28 mouse cellular contexts compared by ENCODE assay signal in the genomic region with DNA sequence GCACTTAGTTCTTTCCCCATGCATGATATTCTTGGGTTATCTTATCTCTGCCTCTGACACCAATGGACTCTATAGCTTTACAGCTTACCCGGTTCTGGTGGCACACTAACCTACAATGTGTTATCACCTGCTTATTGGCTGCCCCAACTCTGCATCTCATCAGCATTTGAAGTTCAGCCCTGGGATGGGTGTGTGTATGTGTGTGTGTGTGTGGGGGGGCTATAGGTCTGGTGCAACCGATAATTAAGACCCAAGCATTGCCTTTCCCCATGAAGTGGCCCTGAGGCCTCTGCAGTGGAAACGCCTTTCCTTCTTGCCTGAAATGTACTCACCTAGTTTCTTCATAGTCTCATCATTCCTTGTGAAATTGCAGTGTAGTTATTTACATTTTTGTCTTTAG. TPM values are rescaled to one million over a fixed set of nuclear protein-coding genes. Genes with fewer than 3 reads are reported as not detected.
DNase-seq lines count a peak whose midpoint lies in the region; ATAC-seq and TF ChIP-seq lines count a peak whose summit lies in the region.
"Had no signal": no experiment of that assay in that cellular context is flagged by ENCODE, and none has a peak within 500 bp of the region (broad histone marks: within the 10 kb centered on the region; RNA-seq: fewer than 3 reads in every experiment).

No protein-coding gene starts in this region.

- 0 out of 2 replicates have a peak, but pooled peaks have one; percentile 22 for ATAC-seq in G1E (ENCODE audit: extremely low read depth, insufficient number of reproducible peaks, low FRiP score, poor library complexity, severe bottlenecking)
- ATAC-seq in liver, embryonic 12.5 days: peak; percentile 53
- ATAC-seq in liver, embryonic 15.5 days (ENCODE audit: insufficient read depth): peak; percentile 38
- ATAC-seq in megakaryocyte-erythroid progenitor cell, adult 5-6 weeks (replicated peaks; ENCODE audit: low FRiP score, low TSS enrichment, poor library complexity, severe bottlenecking): no peak
- ATAC-seq: CD4-positive, CD25-positive, alpha-beta regulatory T cell, adult 4 months; forebrain, embryonic 14.5 days; forebrain, postnatal 0 days; hindbrain, postnatal 0 days; inflammation-experienced regulatory T-cells, adult 6 months had no signal

- H3K4me1 ChIP-seq in G1E (ENCODE audit: insufficient read depth, low read depth, low read length) (peaks cover 66% of the 10 kb centered on the region), MEL (ENCODE audit: control insufficient read depth in 1 of 2, insufficient read depth in 2 of 2, low read length in 2 of 2) (peaks cover 22 to 34% of the 10 kb centered on the region in 2 experiments)
- peaks cover 51% of the 10 kb centered on the region for H3K4me1 ChIP-seq in liver, embryonic 12.5 days
- peaks cover 51% of the 10 kb centered on the region for H3K4me1 ChIP-seq in liver, embryonic 15.5 days (replicated peaks)
- H3K4me1 ChIP-seq: embryonic facial prominence, embryonic 10.5 days had no signal

- H3K36me3 ChIP-seq in G1E (replicated peaks) (no peaks in the 10 kb centered on the region), MEL (ENCODE audit: control insufficient read depth in 1 of 2, insufficient read depth in 2 of 2, low read length in 2 of 2) (peaks cover 0 to 31% of the 10 kb centered on the region in 2 experiments; a peak in 2 of 4 replicates)
- no peaks in the 10 kb centered on the region for H3K36me3 ChIP-seq in liver, embryonic 12.5 days
- H3K36me3 ChIP-seq in liver, embryonic 15.5 days (replicated peaks): no peaks in the 10 kb centered on the region
- H3K36me3 ChIP-seq: embryonic facial prominence, embryonic 10.5 days; embryonic facial prominence, embryonic 13.5 days; heart, embryonic 12.5 days; heart, embryonic 15.5 days had no signal

- peak overlapping the region; percentile 75 for H3K27ac ChIP-seq in MEL (ENCODE audit: control insufficient read depth, low read depth, low read length)
- H3K27ac ChIP-seq in liver, embryonic 12.5 days: peak overlapping the region; percentile 65
- H3K27ac ChIP-seq in liver, embryonic 15.5 days (replicated peaks): peak overlapping the region; percentile 60
- H3K27ac ChIP-seq: embryonic facial prominence, embryonic 10.5 days; embryonic facial prominence, embryonic 13.5 days; heart, embryonic 15.5 days; hindbrain, embryonic 14.5 days; hindbrain, postnatal 0 days had no signal

- H3K9me3 ChIP-seq in G1E (replicated peaks) (no peaks in the 10 kb centered on the region), MEL (replicated peaks; ENCODE audit: insufficient read depth, low read length) (no peaks in the 10 kb centered on the region)
- H3K9me3 ChIP-seq in liver, embryonic 12.5 days (replicated peaks): no peaks in the 10 kb centered on the region
- no peaks in the 10 kb centered on the region for H3K9me3 ChIP-seq in liver, embryonic 15.5 days (replicated peaks)
- H3K9me3 ChIP-seq: embryonic facial prominence, embryonic 10.5 days; embryonic facial prominence, embryonic 13.5 days; heart, embryonic 12.5 days; heart, embryonic 15.5 days had no signal

- 53% methylated on average over 3 of the region's 3 CpGs for WGBS in liver, embryonic 12.5 days (ENCODE audit: insufficient replicate concordance)
- 42% methylated on average over 3 of the region's 3 CpGs for WGBS in liver, embryonic 15.5 days (ENCODE audit: insufficient replicate concordance)

- DNase-seq in G1E (ENCODE audit: low spot score): peak; percentile 11
- peak; percentile 32 for DNase-seq in MEL (ENCODE audit: low read depth, low spot score)
- no peak for DNase-seq in spleen, postnatal 36 days (ENCODE audit: low spot score in 2 of 2)
- no peak for DNase-seq in urinary bladder, postnatal 4 days (ENCODE audit: low spot score in 2 of 2)
- DNase-seq: adrenal gland, adult 2 months; adrenal gland, postnatal 14 days; cerebellum, adult 11 months; cerebellum, adult 2 months; cerebellum, adult 9-11 months; cerebellum, postnatal 25 days; embryo, embryonic 11 days; forebrain, postnatal 0 days; gastrocnemius, postnatal 25 days; heart, adult 18-20 months; heart, postnatal 10 days; heart, postnatal 36 days had no signal

- H3K27me3 ChIP-seq in G1E (ENCODE audit: insufficient read depth, low read length) (no peaks in the 10 kb centered on the region), MEL (ENCODE audit: control insufficient read depth in 1 of 2, insufficient read depth in 2 of 2, low read length in 2 of 2) (no peaks in the 10 kb centered on the region)
- H3K27me3 ChIP-seq in liver, embryonic 12.5 days (replicated peaks): peaks cover 16% of the 10 kb centered on the region
- peaks cover 18% of the 10 kb centered on the region for H3K27me3 ChIP-seq in liver, embryonic 15.5 days
- H3K27me3 ChIP-seq: embryonic facial prominence, embryonic 13.5 days; heart, embryonic 12.5 days; heart, embryonic 15.5 days had no signal

- no peaks in the 10 kb centered on the region for H3K79me2 ChIP-seq in MEL (ENCODE audit: control insufficient read depth, insufficient read depth, low read length, poor library complexity)

- no peak for TF ChIP-seq EP300 in MEL (IDR thresholded peaks at IDR 0.05; ENCODE audit: low read depth in 1 of 2, low read length in 2 of 2)

- TF ChIP-seq POLR2A in MEL (IDR thresholded peaks at IDR 0.05; ENCODE audit: control insufficient read depth in 1 of 2, insufficient read depth in 1 of 2, low read depth in 1 of 2, low read length in 2 of 2, poor library complexity in 1 of 2): no peak

- H3K4me2 ChIP-seq in liver, embryonic 12.5 days: peak overlapping the region; percentile 1; the same call in 1 of the 2 replicates
- H3K4me2 ChIP-seq in liver, embryonic 15.5 days: no peak overlapping the region
- H3K4me2 ChIP-seq: embryonic facial prominence, embryonic 13.5 days; heart, embryonic 12.5 days; heart, embryonic 15.5 days; hindbrain, embryonic 14.5 days had no signal

- TF ChIP-seq RAD21 in MEL (IDR thresholded peaks at IDR 0.05; ENCODE audit: low read depth, low read length): no peak

- no peak overlapping the region; the same call in 1 of the 2 replicates for H3K4me3 ChIP-seq in G1E (ENCODE audit: low read depth, low read length)
- no peak overlapping the region for H3K4me3 ChIP-seq in MEL (ENCODE audit: control insufficient read depth in 1 of 2, insufficient read depth in 1 of 2, low read depth in 2 of 2, low read length in 2 of 2)
- no peak overlapping the region for H3K4me3 ChIP-seq in liver, embryonic 12.5 days
- H3K4me3 ChIP-seq in liver, embryonic 15.5 days (replicated peaks): no peak overlapping the region
- H3K4me3 ChIP-seq: embryonic facial prominence, embryonic 10.5 days; embryonic facial prominence, embryonic 13.5 days; heart, embryonic 12.5 days; heart, embryonic 15.5 days had no signal

- H3K9ac ChIP-seq in MEL (ENCODE audit: control insufficient read depth, low read depth, low read length, poor library complexity, severe bottlenecking): peak overlapping the region; percentile 44
- H3K9ac ChIP-seq in liver, embryonic 12.5 days: no peak overlapping the region
- H3K9ac ChIP-seq in liver, embryonic 15.5 days: no peak overlapping the region
- H3K9ac ChIP-seq: embryonic facial prominence, embryonic 13.5 days; forebrain, postnatal 0 days; heart, embryonic 12.5 days; heart, embryonic 15.5 days; hindbrain, embryonic 14.5 days had no signal

- TF ChIP-seq CTCF in G1E (IDR thresholded peaks at IDR 0.05; ENCODE audit: low read depth, low read length) (no peak), MEL (IDR thresholded peaks at IDR 0.05 in 2 of 3, conservative IDR thresholded peaks at IDR 0.05 in 1 of 3; ENCODE audit: control insufficient read depth in 1 of 3, insufficient read depth in 1 of 3, low read depth in 2 of 3, low read length in 3 of 3, poor library complexity in 1 of 3, severe bottlenecking in 1 of 3) (no peak)

TF ChIP-seq in MEL, 35 proteins besides CTCF, POLR2A, EP300 and RAD21:
- TF ChIP-seq TCF12 (IDR thresholded peaks at IDR 0.05; ENCODE audit: low read depth, low read length): peak; percentile 24; the same call in 1 of the 2 replicates
- no peak for TF ChIP-seq ETS1 (IDR thresholded peaks at IDR 0.05; ENCODE audit: low read depth, low read length)
- no peak for TF ChIP-seq USF1 (IDR thresholded peaks at IDR 0.05; ENCODE audit: low read depth, low read length)
- TF ChIP-seq GATA1 (IDR thresholded peaks at IDR 0.05; ENCODE audit: low read depth, low read length): 0 out of 2 replicates have a peak, but pooled peaks have one; percentile 41
- no peak for TF ChIP-seq E2F4 (IDR thresholded peaks at IDR 0.05; ENCODE audit: borderline replicate concordance, low read depth, low read length)
- no peak for TF ChIP-seq NRF1 (IDR thresholded peaks at IDR 0.05; ENCODE audit: insufficient read depth, low read depth, low read length, poor library complexity, severe bottlenecking)
- no peak for TF ChIP-seq UBTF (IDR thresholded peaks at IDR 0.05; ENCODE audit: borderline replicate concordance, insufficient read depth, low read depth, low read length)
TF ChIP-seq in MEL: peak in this region for 2.

RNA-seq across cellular contexts. Expression of gene Rnf144b, which starts 6.5 kb away (rescaled TPM):
- total RNA-seq in G1E (2014; fragmentation: Nextera tagmentation): 7.8 and 8.5 TPM in 2 replicates
- total RNA-seq in G1E (2017): 4.2 and 4.6 TPM in 2 replicates
- 0.54 and 1.1 TPM in 2 replicates for polyA plus RNA-seq in G1E (2012)
- not detected in 2 replicates for total RNA-seq in MEL (2012; rRNA removed)
- polyA plus RNA-seq in MEL (2012; ENCODE audit: insufficient read depth in 1 of 2, insufficient read length in 2 of 2, low read depth in 1 of 2, low replicate concordance in 2 of 2, missing spikeins in 1 of 2): not detected
- 0.61 and 0.68 TPM in 2 replicates for polyA plus RNA-seq in liver, embryonic 12.5 days (2016; fragmentation: Nextera tagmentation; extraction: Ambion mirVana)
- 1.8 and 2.1 TPM in 2 replicates for polyA plus RNA-seq in liver, embryonic 15.5 days (2015; fragmentation: Nextera tagmentation; extraction: Ambion mirVana)
- 0.46 and 0.54 TPM in 2 replicates for total RNA-seq in megakaryocyte-erythroid progenitor cell, adult 5-6 weeks (2014; fragmentation: Nextera tagmentation)
- total RNA-seq in megakaryocyte-erythroid progenitor cell, adult 5-6 weeks (2017): 0.89 and 1.3 TPM in 2 replicates

RNA-seq across cellular contexts. Expression of gene Dek, which starts 10.0 kb away (rescaled TPM):
- total RNA-seq in G1E (2014; fragmentation: Nextera tagmentation) (382 and 385 TPM in 2 replicates), G1E (2017) (390 and 495 TPM in 2 replicates), MEL (2012; rRNA removed) (97.9 and 99.7 TPM in 2 replicates)
- polyA plus RNA-seq in G1E (2012) (968 and 1,197 TPM in 2 replicates), MEL (2012; ENCODE audit: insufficient read depth in 1 of 2, insufficient read length in 2 of 2, low read depth in 1 of 2, low replicate concordance in 2 of 2, missing spikeins in 1 of 2) (1,000 to 10,000 TPM in 1 of 2 experiments, 100 to 1,000 TPM in 1; 207 to 5,191 TPM)
- 421 and 461 TPM in 2 replicates for polyA plus RNA-seq in liver, embryonic 12.5 days (2016; fragmentation: Nextera tagmentation; extraction: Ambion mirVana)
- 317 and 361 TPM in 2 replicates for polyA plus RNA-seq in liver, embryonic 15.5 days (2015; fragmentation: Nextera tagmentation; extraction: Ambion mirVana)
- total RNA-seq in megakaryocyte-erythroid progenitor cell, adult 5-6 weeks (2014; fragmentation: Nextera tagmentation): 281 TPM in 2 replicates
- total RNA-seq in megakaryocyte-erythroid progenitor cell, adult 5-6 weeks (2017): 706 and 810 TPM in 2 replicates

Comparison
In these comparisons a context has a peak if more than half of its experiments do, and no peak if none do; other contexts are left out.
1. DNase-seq: peak in G1E (single experiment) and MEL (single experiment); none in spleen, postnatal 36 days (0 of 2) and urinary bladder, postnatal 4 days (0 of 2).
2. Peak in every context shown above with its lines, with median percentiles within 50 percentile points of each other: H3K27ac ChIP-seq.